Mouse (Mus musculus) thymus, postnatal 0 days (tissue): Measurements from ENCODE around the gene Frmpd1. TPM values are rescaled to one million over a fixed set of nuclear protein-coding genes. Genes with fewer than 3 reads are reported as not detected.

Experiments
- DNase-seq: peaks from one replicate; pipeline ENCODE4 v3.0.0-alpha.2; 2015; ENCODE audit warnings: low spot score
- polyA plus RNA-seq: library from polyadenylated mRNA; unstranded; fragments of >200 nt; fragmentation: Nextera tagmentation; extraction: Ambion mirVana; gene quantifications from 2 replicates; pipeline ENCODE4 v1.2.1, GENCODE M21; 2015

The Frmpd1 gene
- 0.14 and 0.26 TPM in 2 replicates for polyA plus RNA-seq

DNA sequence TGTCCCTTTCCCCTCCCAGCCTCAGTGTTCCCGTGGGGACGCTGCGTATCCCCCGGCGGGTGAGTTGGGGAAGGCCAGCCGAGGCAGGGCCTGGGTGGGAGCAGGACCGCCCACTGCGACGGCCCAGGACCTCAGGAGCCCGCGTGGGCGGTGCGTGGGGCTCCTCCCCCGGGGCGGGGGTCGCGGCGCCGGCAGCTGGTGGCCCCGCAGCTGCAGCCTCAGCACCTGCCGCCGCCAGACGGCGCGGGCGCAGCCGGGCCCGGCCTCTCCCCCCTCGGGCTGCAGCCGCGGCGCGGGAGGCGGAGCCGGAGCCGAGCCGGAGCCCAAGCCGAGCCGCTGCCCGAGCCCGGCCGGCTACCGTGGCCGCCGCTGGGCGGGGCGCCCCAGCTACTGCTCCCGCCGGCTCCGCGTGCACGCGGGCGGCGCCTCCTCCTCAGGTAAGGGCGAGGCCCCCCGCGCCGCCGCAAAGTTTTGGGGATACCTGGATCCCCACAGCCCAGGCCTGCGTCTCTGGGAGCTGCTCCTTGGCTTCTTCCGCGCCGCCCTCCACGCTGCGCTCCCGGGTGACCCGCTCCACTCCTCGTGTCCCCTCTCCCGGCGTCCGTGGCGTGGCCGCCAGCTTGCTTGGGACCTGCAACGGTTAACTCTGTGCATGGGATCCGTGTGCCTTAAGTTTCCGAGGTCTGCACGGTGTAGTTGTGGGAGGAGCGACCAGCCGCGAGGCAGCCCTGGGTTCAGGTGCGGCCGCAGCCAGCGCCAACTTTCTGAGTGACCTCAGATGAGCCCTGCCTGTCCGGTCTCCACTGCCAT lies at the start of gene Frmpd1:
Frmpd1 (plus strand) TSS at position 355 of the 810 bp plus-strand sequence.
- peak; percentile 37 for DNase-seq

DNA sequence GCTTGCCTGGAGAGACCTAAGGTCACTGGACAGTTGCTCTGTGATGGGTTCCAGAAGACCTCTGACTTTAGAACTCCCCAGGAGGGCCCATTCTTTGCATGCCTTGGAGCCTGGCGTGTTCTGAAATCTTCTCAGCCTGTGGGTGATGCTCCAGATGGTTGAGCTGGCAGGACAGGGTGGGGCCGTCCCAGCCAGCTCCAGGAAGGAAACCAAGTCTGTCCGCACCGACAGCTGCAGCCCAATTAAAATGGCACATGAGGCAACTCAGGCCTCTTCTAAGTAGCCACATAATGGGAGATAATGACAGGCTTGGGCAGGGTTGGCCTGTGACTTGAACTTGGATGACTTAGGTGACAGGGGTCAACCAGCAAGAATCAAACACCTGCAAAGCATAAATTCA lies 47.0 kb upstream of the Frmpd1 start:
- DNase-seq, result no peak

DNA sequence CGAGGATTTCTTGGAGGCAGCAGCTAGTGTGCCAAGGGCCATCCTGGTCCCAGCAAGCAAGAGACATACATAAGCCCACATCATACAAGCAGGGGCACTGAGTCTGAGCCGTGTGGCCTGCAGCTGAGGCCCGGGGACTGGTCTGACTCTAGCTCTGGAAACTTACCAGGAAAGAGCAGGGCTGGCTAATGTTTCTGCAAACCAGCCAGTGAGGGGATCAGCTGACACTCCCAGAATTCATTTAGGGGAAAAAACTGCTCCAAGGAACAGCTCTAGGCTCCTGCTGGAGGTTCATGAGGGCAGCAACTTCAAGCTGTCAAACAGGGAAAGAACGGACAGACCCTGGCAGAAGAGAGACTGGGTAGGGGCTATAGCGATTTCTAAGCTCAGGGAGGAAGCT lies 42.8 kb upstream of the Frmpd1 start:
- DNase-seq, result no peak

DNA sequence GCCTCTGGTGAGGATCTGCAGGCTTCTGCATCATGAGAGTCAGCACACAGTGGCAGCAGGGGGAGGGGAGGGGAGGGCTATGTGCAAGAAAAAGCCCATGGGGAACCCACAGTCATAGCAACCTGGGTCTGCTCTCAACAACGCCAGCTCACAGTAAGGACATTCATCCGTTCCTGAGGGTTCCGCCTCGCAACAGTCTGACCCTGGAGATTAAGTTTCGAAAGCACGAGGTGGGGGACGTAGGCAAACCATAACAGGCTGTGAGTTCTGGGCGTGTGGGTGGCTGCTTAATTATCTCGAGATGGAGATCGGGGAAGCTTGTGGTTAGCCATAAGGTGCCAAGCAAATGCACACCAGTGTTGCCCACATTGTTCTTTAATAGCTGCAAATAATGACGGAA lies 42.3 kb upstream of the Frmpd1 start:
- no peak for DNase-seq

DNA sequence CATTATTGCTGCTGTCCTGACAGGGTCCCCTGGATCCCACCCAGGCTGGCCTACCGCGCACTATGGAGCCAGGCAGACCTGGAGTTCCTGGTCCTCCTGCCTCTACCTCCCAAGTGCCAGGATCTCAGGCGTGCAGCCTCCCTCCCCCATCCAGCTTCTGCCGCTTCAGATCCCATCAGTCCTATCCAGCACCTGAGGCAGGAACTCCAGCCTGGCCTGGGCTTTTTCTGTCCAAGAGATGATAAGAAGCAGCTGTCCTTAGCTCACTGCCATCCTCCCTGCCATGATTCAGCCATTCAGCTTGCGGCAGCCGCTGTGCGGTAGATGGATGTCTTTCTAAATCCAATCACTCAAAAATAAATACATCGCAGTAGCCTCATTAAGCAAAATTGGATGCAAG lies 41.7 kb upstream of the Frmpd1 start:
- no peak for DNase-seq

DNA sequence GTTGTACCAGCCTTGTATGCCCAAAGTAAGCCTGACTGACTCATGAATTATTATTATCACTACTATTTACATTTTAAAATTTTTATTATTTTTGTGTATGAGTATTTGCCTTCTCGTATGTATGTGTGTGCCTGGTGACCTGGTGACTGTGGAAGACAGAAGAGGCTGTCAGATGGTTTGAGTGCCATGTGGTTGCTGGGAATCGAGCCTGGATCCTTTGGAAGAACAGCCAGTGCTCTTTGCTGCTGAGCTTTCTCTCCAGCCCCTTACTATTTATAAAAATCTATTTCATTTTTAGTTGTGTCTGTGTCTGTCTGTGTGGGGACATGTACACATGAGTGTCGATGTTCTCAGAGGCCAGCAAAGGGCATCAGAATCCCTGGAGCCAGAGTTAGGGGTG lies 28.2 kb upstream of the Frmpd1 start:
- DNase-seq, result no peak

DNA sequence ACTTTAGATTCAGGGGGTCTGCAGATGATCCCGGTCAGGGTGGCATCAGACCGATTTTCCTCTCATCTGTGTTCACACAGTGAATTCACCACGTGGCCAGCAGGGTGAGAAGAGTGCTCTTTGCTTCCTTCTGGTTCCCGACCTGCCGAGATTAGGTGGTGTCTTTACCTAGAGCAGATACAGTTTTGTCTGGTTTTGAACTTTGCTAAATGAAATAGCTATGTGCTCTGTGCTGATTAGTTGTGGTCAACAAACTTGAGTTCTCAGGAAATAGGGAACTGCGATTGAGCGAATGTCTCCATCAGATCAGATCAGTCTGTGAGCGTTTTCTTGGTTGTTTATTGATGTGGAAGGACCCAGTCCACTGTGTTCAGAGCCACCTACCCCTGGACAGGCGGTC lies 26.1 kb upstream of the Frmpd1 start:
- DNase-seq, result no peak

DNA sequence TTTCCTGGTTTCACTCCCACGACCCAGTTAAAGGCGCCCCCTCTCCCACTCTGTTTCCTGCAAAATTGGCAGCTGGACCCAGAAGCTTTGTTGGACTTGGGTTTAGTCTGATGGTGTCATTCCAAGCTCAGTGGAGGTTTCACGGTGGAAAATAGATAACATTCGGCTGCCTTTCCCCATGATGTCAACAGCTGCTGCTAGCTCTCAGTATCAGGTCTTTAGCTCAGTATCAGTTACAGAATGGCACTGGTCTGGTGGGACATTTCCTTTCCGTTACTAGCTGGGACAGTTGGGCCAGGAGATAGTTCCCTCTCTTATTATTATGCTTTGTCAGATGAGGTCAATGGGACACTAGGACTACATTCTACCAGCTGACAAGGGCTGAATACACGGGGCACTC lies 23.9 kb upstream of the Frmpd1 start:
- DNase-seq, result no peak

DNA sequence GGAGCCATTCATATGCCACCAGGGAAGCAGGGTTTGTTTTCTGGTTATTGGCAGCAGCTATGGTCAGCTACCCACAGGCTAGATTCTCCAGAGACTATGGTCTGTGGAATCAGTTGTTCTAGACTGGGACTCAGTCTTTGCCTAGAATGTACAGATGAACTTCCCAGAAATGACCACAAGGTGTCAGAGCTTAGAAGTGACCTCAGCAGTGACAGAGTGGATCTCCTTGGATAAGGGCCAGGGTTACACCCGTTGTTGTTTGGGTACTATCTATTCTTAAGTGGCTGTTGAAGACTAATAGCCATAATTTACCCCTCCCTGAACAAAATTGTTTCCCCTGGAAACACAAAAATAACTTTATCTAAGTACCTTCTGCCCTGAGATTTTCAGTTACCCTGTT lies 21.0 kb upstream of the Frmpd1 start:
- no peak for DNase-seq

DNA sequence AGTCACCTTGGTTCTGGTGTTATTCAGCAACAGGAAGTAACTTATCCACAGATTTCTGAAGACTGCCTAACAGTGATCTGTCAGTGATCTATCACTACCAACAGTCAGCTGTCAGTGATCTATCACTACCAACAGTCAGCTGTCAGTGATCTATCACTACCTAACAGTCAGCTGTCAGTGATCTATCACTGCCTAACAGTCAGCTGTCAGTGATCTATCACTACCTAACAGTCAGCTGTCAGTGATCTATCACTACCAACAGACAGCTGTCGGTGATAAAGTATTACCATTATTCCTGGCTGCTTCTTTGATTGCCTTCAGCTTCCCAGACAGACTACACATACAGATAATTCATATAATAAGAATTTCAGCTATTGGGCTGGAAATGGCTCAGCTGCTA lies 19.2 kb upstream of the Frmpd1 start:
- no peak for DNase-seq

DNA sequence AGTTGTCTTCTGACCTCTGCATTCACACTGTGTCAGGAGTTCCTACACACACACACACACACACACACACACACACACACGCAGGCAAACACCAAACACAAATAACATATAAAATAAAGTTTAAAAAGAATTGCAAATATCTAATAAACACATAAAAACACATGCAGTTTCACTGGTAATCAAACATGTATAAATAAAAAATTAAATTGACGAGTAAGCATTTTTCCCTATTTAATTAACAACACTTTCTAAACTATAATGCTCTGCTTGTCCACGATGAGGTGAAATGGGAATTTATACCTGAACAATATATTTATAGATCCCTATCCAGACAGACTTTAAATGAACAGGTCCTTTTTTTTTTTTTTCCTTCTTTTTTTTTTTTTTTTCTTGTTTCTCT lies 18.7 kb upstream of the Frmpd1 start:
- no peak for DNase-seq

DNA sequence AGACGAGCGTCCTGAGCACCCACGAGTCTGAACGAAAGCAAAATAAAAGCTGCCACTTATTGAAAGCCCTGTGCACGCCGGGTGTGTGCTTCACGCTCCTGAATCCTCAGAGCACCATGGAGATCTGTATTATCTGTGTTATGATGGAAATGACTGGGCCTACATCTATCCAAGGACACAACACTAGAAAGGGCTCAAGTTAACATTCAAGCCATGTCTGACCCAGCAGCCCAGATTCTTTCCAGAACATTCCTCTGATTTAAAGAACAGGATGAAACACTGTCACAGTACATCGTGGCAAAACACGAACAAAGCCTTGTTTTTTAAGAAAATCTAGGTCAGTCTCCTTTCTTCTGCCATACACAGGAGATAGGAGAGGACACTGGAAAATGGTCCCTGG lies 13.3 kb upstream of the Frmpd1 start:
- no peak for DNase-seq

DNA sequence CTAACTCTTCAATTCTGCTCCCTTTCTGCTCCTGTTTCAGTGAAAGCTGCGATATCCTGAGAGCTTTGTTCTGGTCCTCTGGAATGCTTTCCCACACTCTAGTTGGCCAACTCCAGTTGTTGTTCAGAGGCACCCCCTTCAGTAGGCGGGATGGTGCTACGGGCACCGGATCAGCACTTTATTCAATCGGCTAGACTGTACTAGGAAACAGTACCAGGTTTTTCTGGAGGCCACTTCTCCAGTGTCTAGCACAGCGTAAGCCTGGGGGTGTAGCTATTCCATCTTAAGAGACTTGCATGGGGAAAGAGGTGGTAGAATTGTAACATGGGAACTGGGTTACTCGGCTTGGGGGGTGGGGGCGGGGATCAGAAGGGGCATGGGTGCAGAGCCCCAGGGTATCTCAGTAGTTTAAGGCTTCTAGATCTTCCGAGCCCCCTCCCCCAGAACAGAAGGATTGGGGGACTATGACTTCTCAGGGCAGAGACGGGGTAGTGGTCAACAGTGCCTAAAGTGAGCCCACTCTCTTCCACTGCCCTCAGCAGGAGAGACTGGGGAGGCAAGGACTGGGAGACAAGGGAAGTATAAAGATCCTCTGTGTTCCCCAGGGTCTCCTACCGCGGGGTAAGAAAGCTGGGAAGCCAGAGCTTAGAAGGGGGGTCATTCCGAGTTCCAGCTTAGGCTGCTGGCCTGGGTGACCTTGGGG lies 706 bp upstream of the Frmpd1 start:
- no peak for DNase-seq

DNA sequence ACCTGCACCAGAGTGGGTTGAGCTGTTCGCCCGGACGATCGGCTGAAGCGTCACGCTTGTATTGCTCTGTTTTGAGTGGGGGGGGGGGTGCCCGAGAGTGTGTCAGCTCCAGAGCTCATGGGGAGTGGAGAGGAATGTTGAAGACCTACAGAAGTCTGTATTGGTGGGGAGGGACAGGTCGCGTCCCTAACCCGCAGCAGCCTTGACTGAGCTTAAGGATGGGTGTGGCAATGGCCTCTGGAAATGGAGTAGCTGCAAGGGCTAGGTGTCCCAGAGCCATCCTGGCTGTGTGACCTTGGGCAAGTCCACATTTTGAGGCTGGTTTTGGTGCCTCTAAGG lies 625 bp downstream of the Frmpd1 start:
- no peak for DNase-seq

DNA sequence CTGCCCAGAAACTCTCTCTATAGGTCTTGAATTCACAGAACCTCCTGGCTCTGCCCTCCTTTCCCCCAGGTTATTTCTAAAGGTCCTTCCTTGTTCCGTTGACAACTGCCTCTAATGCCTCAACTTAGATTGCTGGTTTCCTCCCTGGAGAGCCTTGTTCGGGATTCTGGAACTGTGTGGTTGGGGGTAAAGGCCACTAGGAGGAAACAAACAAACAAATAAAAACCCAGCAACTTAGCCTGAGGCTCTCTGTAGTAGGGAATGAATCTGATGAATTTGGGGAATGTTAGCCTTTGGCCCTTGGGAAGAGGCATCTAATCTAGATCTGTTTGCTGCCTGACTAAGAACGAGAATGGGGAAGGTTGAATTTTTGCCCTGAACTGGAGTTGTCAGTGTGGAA lies 13.6 kb downstream of the Frmpd1 start:
- no peak for DNase-seq

DNA sequence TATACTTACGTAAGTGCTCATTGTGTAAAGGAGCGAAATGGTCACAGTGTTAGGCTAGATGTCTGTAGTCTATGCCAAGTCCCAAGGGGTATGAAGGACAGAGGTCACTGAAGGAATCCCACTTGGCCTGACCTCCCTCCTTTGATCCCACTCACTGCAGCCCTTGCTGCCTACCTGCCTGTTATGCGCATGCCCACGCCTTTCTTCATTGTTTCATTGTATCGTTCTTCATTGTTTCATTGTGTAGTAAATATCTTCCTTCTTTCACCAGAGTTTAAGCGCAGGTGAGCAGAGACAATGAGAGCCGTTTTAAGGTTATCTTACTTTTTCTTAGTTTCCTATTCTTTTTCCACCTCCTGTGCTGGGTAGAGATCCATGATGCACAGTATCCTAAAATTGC lies 18.6 kb downstream of the Frmpd1 start:
- DNase-seq, result no peak

DNA sequence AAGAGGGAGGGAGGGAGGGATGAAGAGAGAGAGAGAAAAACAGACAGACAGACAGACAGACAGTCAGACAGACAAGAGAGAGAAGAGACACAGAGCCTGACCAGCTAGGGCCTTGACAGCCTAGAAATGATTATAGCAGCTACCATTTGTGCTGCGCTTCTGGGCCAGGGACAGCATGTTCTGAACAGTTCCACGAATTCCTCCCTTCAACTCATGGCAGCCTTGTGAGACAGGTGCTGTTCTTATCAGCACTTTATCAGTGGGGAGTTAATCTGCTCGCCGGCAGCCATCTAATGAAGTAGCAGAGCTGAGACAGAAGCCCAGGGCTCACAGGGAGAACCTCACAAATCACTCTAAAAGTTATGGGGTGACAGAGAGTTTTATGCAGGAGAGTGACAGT lies 22.8 kb downstream of the Frmpd1 start:
- DNase-seq, result no peak

DNA sequence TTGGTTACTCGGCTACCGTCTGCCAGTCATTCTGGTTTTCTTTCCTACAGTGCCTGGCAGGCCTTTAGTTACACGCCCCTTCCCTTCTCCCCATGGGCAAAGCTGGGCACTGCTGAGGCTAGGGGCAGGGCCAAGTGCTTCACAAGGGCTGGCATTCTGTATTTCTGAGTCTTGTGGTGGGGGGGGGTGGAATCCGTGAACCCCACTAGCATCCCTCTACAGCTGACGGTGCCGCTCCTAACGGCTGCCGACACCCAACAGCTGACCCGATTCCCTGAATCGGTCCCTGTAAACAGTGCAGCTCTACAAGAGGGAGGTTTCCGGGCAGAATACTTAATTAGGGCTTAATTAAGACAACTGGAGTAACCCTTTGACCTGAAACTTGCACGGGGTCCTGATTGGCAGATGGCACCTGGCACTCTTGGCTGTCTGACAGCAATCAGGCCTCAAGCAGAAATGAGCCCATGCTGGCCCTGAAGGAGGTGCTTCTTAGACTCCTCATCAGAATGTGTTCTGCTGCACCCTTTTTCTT lies 24.2 kb downstream of the Frmpd1 start:
- DNase-seq, result no peak

DNA sequence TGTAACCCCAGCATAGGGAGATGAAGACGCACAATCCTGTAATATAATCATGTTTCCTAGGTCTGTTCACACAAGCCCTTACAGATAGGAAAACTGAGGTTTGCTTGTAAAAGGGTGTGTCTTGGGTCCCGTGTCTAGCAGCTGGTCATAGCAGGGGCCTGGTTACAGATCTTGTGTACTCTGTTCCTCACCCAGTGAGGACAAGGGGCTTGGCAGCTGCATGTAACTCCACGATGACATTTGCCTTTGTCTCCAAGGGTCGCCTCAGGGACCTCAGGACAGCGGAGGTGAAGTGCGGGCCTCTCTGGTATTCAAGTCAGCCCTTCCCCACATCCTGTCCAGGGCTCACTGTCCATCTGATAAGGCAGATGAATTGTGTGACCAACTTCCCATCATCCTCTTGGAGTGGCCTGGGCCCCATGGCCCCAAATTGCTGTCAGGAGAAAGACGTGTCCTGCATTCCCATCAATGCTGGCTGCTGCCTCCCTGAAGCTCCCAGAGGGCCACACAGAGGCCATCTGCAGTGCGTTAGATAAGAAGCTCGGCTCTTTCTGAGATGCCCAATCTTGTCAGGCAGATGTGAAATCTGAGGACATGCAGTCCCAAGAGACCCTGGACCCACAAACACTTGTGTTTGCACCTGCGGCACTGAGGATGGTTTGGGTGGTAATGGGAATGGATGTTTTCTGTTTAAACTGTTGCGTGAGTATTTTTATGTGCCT lies 27.8 kb downstream of the Frmpd1 start:
- DNase-seq, result no peak

DNA sequence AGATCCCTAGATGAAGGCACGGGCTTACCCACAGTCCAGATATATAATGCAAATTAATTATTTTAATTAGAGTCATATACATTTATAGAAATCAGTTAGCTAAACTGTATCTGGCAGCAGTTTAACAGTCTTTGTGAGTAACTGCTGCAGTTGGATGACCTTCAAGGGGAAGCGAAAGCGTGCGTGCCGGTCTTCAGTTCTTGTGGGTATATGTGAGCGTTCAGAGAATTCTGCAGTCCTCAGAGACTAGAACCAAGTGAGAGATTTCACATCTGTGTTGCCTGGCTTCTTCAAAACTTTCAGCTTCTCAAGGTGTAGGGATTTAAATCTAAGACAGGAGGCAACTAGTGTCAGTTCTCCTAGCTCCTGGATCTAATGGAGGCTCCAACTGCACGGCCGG lies 35.3 kb downstream of the Frmpd1 start:
- DNase-seq, result no peak

DNA sequence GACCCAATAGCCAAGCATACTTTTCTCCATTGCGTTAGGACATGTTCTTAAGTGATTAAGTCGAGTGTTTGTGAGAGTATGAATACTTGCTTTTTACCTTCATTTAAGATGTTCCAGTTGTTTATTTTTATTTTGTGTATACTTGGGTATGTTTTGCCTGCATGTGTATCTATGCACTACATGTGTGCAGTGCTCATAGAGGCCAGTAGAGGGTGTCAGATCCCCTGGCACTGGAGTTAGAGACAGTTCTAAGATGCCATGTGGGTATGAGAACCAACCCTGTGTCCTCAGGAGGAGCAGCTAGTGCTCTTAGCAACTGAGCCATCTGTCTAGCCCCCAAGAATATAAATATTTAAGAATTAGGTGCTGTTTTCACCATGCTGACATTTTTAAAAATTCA lies 37.7 kb downstream of the Frmpd1 start:
- DNase-seq, result no peak

DNA sequence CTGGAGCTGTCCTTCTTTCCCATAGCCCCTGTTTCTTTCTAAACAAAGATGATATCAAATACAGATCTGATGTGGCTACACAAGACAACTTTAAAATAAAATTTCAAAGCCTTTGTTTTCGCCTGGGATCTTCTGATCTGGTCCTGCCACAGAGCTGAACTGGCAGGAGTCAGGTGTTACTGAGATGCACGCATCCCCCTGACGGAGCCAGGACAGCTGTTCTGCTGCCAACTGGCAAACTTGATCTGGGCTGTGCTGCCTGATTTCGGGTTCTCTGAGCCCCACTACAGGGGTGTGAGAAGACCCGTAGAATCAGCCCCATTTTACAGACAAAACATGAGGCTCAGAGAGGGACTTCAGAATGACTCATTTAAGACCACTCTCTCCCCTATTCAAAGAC lies 45.6 kb downstream of the Frmpd1 start:
- DNase-seq, result no peak
